Mouse (Mus musculus) liver, embryonic 15.5 days (tissue): Measurements from ENCODE around the gene Scimp. TPM values are rescaled to one million over a fixed set of nuclear protein-coding genes. Genes with fewer than 3 reads are reported as not detected.

ENCODE experiments used
- ATAC-seq: fragments of 200-750 bp; cut with Nextera tagmentation; 2 replicates; pipeline ENCODE4 v1.8.0; 2017; ENCODE audit warnings: moderate number of reproducible peaks, mild to moderate bottlenecking, moderate library complexity; ENCODE audit not compliant: insufficient read depth
- H3K27ac ChIP-seq: fragments of 300-500 bp; sonication (generic); replicated peaks from 2 replicates; pipeline ENCODE4 v1.5.1; 2015; ENCODE audit warnings: mild to moderate bottlenecking, inconsistent platforms
- H3K27me3 ChIP-seq: fragments of 300-500 bp; sonication (generic); 2 replicates; pipeline ENCODE4 v1.6.1; 2015; ENCODE audit warnings: mild to moderate bottlenecking, inconsistent platforms
- H3K36me3 ChIP-seq: fragments of 300-500 bp; sonication (generic); replicated peaks from 2 replicates; pipeline ENCODE4 v1.6.1; 2015; ENCODE audit warnings: moderate library complexity, mild to moderate bottlenecking, inconsistent platforms
- H3K4me1 ChIP-seq: fragments of 300-500 bp; sonication (generic); replicated peaks from 2 replicates; pipeline ENCODE4 v1.6.1; 2015; ENCODE audit warnings: inconsistent platforms
- H3K4me2 ChIP-seq: fragments of 300-500 bp; sonication (generic); 2 replicates; pipeline ENCODE4 v1.6.1; 2015; ENCODE audit warnings: moderate library complexity, mild to moderate bottlenecking, inconsistent platforms
- H3K4me3 ChIP-seq: fragments of 300-500 bp; sonication (generic); replicated peaks from 2 replicates; pipeline ENCODE4 v1.5.1; 2015; ENCODE audit warnings: mild to moderate bottlenecking, inconsistent platforms
- H3K9ac ChIP-seq: fragments of 300-500 bp; sonication (generic); 2 replicates; pipeline ENCODE4 v1.6.1; 2015; ENCODE audit warnings: moderate library complexity, mild to moderate bottlenecking, inconsistent platforms
- H3K9me3 ChIP-seq: fragments of 300-500 bp; sonication (generic); replicated peaks from 2 replicates; pipeline ENCODE4 v1.6.1; 2016; ENCODE audit warnings: inconsistent platforms
- WGBS: fragments of 180-500 bp; shearing (Covaris S2); methylation state at CpG from one replicate; pipeline ENCODE4 v1.1.7; 2015; ENCODE audit warnings: mixed read lengths; ENCODE audit not compliant: insufficient replicate concordance; 5-methylcytosine and 5-hydroxymethylcytosine counted together
- polyA plus RNA-seq: library from polyadenylated mRNA; unstranded; fragments of >200 nt; fragmentation: Nextera tagmentation; extraction: Ambion mirVana; gene quantifications from 2 replicates; pipeline ENCODE4 v1.2.1, GENCODE M21; 2015

Scimp gene
- 0.47 and 0.77 TPM in 2 replicates for polyA plus RNA-seq

DNA sequence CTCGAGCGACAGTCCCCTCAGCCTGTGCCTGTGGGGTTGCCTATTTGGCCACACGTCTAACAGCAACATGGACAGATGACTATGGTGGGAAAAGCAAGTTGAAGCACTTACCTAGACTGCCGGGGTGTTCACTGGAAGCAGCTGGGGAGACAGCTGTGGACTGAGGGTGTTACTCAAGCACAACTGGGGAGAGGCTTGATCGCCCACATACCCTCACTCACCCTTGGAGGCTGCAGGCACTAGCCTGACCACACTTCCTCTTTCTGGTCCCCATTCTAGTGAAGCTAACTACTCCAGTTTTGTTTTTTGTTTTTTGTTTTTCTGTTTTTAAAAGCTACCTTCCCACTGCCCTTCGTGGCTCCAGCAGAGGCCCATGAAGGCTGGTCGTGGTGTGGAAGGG lies at the start of gene Scimp:
TSS of gene Scimp (minus strand) at position 222 of the 400 bp plus-strand sequence.
- no peak for ATAC-seq
- H3K4me2 ChIP-seq: no peak within 1 kb of the TSS
- H3K9me3 ChIP-seq: no peaks in the 10 kb centered on the region
- no peak within 1 kb of the TSS for H3K9ac ChIP-seq
- 41% methylated on average over 7 of the region's 7 CpGs for WGBS
- no peak within 1 kb of the TSS for H3K27ac ChIP-seq
- no peaks in the 10 kb centered on the region for H3K36me3 ChIP-seq
- H3K4me3 ChIP-seq: no peak within 1 kb of the TSS
- H3K4me1 ChIP-seq: no peaks in the 10 kb centered on the region
- no peaks in the 10 kb centered on the region for H3K27me3 ChIP-seq

DNA sequence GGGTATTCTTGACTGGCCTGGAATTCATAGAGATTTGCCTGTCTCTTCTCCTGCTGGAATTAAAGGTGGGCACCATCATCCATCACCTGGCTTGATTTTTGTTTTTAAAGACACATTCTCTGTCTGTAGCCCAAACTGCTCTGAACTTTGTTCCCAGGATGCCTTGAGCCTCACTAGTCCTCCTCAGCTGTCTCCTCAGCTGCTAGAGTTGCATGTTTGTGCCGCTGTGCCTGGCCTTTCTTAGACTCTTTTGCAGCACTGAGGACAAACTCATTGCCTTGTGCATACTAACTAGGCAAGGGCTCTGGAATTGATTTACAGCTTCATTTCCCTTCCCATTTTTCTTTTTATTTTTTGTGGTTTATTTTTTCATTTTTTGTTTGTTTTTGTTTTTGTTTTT lies 48.0 kb upstream of the Scimp start:
- no peaks in the 10 kb centered on the region for H3K27me3 ChIP-seq
- no peaks in the 10 kb centered on the region for H3K36me3 ChIP-seq
- no peak overlapping the region for H3K9ac ChIP-seq
- ATAC-seq: no peak
- no peak overlapping the region for H3K4me2 ChIP-seq
- H3K27ac ChIP-seq: no peak overlapping the region
- no peaks in the 10 kb centered on the region for H3K9me3 ChIP-seq
- H3K4me1 ChIP-seq: peaks cover 12% of the 10 kb centered on the region
- H3K4me3 ChIP-seq: no peak overlapping the region
- 87% methylated on average over 1 of the region's 1 CpGs for WGBS

DNA sequence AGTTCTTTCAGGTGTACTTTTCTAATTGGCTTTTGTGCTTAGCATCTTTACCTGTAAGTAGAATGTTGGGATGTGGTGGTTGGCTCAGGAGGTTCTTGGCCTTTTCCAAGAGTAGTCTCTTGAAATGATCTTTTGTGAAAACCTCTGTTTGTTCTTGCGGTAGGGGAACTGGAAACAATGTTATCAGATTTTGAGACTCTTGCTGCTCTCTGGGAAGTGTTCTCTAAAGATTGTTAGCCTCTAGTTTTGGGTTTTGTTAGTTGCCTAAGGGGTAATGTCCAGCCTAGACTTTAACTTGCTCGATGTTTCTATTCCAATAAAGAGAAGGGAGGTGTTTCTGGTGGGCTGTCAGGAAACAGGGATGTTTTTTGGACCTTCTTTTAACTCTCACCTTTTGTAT lies 33.6 kb upstream of the Scimp start:
- peak overlapping the region; percentile 85 for H3K4me3 ChIP-seq
- ATAC-seq: no peak
- H3K9me3 ChIP-seq: no peaks in the 10 kb centered on the region
- WGBS: 11% methylated on average over 2 of the region's 2 CpGs
- peaks cover 37% of the 10 kb centered on the region for H3K4me1 ChIP-seq
- H3K27me3 ChIP-seq: no peaks in the 10 kb centered on the region
- peak overlapping the region; percentile 88; the same call in 1 of the 2 replicates for H3K9ac ChIP-seq
- H3K27ac ChIP-seq: peak overlapping the region; percentile 80; the same call in 1 of the 2 replicates
- no peaks in the 10 kb centered on the region for H3K36me3 ChIP-seq
- H3K4me2 ChIP-seq: peak overlapping the region; percentile 94

DNA sequence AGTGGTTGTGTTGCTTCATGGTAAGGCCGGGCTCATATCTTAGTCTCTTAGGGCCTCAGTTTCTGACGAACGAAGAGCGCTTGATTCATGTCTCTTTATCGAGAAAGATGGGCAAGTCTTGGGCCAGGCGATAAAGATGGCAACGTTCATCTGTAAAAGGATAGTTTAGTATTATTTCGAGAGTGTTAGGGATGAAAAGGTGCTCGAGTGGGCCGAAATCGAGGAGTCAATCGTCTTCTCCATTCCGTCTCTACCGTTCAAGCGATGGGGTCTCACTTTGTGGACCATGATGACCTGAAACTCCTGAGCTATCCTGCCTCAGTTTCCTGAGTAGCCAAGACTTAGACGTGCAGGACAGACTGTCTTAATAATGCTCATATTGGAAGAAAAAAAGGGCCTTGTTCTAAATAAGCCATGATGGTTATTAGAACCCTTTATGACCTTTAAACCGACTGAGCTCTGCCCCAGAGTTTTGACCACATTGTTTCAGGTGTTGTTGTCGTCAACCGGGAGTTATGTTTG lies 33.1 kb upstream of the Scimp start:
- no peaks in the 10 kb centered on the region for H3K27me3 ChIP-seq
- H3K36me3 ChIP-seq: no peaks in the 10 kb centered on the region
- peaks cover 37% of the 10 kb centered on the region for H3K4me1 ChIP-seq
- peak overlapping the region; percentile 94 for H3K4me2 ChIP-seq
- H3K27ac ChIP-seq: peak overlapping the region; percentile 80
- no peak for ATAC-seq
- peak overlapping the region; percentile 85 for H3K4me3 ChIP-seq
- peak overlapping the region; percentile 88 for H3K9ac ChIP-seq
- H3K9me3 ChIP-seq: no peaks in the 10 kb centered on the region
- 2% methylated on average over 19 of the region's 19 CpGs for WGBS

DNA sequence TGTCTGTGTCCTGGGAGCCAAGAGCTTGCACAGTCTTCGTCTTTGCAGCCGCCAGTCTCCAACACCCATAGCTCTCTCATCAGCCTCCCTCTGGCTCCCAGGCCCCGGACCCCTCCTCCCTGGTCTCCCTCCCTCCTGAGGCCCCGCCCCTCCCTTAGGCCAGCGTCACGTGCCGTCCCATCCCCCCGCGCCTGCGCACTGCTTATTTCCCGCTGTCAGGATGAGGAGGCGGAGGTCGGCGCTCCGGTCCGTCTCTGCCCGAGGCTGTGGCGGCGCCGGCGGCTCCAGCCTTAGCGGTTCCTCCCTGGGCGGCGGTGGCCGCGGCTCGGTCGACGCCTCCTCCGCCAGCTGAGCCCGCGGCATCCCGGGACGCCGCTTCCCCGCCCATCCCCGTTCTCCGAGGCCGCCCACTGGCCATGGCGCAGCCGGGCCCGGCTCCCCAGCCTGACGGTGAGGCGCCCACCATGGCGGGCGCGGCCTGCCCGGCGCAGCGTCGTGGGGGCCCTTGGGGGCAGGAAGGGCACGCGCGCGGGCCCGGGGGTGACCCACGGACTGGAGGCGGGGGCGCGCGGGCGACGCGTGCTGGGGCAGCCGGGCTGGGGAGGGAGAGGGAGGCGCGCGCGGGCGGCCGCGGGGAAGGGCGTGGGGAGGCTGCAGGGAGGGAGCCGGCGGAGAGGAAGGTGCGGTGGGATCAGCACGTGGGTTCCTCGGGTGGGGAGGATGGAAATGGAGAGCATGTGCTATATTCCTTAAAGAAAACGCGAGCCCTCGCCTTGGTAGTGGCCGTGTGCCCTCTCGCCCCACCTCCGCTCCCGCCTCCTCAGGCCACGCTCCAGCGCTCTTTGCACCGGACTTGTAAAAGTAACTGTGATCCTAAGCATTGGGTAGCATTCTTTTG lies 32.4 kb upstream of the Scimp start, which contains the start of gene Rabep1:
TSS of gene Rabep1 (plus strand) at position 220 of the 898 bp plus-strand sequence.
- peak within 1 kb of the TSS; percentile 88 for H3K9ac ChIP-seq
- peaks cover 37% of the 10 kb centered on the region for H3K4me1 ChIP-seq
- no peaks in the 10 kb centered on the region for H3K36me3 ChIP-seq
- under 1% methylated on average over 87 of the region's 88 CpGs for WGBS
- peak within 1 kb of the TSS; percentile 94 for H3K4me2 ChIP-seq
- no peaks in the 10 kb centered on the region for H3K27me3 ChIP-seq
- H3K27ac ChIP-seq: peak within 1 kb of the TSS; percentile 80
- peak; percentile 86 for ATAC-seq
- peak within 1 kb of the TSS; percentile 85 for H3K4me3 ChIP-seq
- H3K9me3 ChIP-seq: no peaks in the 10 kb centered on the region

DNA sequence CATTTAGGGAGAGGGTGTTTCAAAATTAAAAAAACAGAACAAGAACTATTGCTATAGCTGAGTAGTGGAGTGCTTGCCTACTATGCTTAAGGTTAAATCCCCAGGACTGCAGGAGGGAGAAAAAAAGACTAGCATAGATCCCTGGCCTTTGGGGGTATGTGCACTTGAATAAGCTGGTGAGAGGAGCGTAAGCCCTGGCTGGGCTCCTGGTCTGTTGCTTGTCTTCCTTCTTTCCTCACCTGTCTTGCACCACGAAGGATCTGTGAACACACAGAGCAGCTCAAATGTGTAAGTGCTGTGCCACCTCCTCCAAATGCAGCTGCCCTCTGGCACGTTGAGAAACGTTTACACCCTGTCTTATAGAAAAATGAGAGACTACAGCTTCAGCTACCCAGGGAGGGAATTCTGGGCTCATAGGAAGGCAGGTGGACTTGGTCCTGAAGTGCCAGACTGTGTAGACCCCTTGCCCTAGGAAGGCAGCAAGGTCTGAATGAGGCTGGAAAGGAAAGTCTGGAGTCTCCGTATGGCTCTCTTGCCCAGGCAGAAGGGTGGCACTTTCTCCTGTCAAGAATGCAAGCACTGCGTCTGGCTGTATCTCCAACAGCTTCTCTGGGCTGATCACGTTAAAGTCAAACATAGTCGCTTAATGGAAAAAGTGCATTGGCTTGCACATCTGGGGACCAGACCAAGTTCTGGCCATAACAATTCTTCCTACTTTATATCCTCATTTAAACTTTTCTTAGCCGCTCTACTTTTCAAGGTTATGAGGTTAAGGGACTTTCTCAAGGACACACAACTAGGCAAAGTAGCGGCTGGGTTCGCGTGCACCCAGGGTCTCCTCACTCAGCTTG lies 31.5 kb upstream of the Scimp start:
- Histone ChIP-seq H3K9ac (peak overlapping the region; percentile 88), H3K27ac (peak overlapping the region; percentile 29), H3K9me3 (no peaks in the 10 kb centered on the region), H3K4me2 (peak overlapping the region; percentile 94), H3K4me1 (peaks cover 33% of the 10 kb centered on the region), H3K27me3 (no peaks in the 10 kb centered on the region), H3K4me3 (peak overlapping the region; percentile 85), H3K36me3 (no peaks in the 10 kb centered on the region)
- no peak for ATAC-seq
- 31% methylated on average over 12 of the region's 12 CpGs for WGBS

DNA sequence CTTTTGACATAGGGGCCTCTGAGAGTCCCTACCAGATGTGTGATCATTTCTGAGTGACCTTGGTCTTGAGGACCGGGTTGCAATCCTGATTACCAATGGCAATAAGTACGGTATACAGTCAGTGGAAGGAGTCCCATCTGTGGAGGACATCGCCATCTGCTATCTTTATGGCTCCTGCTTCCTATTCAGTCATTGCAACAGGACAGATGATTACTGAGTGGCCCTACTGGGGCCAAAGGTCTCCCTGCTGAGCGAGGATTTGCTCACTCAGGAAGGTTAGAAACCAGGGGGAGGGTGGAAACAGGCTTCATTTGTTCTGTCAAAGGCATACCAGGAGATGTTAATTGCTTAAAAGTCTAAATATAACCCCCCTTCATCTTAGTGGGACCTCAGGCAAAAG lies 30.6 kb upstream of the Scimp start:
- H3K4me1 ChIP-seq: peaks cover 33% of the 10 kb centered on the region
- WGBS: 32% methylated on average over 4 of the region's 4 CpGs
- H3K4me3 ChIP-seq: no peak overlapping the region
- H3K27ac ChIP-seq: peak overlapping the region; percentile 19; the same call in 1 of the 2 replicates
- ATAC-seq: no peak
- H3K4me2 ChIP-seq: no peak overlapping the region
- H3K9ac ChIP-seq: no peak overlapping the region
- no peaks in the 10 kb centered on the region for H3K36me3 ChIP-seq
- no peaks in the 10 kb centered on the region for H3K9me3 ChIP-seq
- no peaks in the 10 kb centered on the region for H3K27me3 ChIP-seq

DNA sequence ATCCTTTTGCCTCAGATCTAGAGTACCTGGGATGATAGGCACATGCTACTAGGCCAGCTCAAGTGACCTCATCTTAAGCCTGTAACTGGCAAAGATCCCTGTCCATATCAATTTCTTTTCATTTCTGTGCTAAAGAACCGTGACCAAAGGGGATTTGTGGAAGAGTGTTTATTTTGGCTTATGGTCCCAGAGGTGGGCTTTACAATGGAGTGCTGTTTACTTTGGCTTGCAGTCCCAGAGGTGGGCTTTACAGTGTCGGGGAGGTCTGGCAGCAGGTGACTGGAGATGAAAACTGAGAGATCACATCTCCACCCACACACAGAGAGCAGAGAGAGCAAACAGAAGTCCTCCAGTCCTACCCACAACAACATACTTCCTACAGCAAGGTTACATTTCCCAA lies 26.2 kb upstream of the Scimp start:
- Histone ChIP-seq H3K4me3 (no peak overlapping the region), H3K27ac (no peak overlapping the region), H3K4me2 (no peak overlapping the region), H3K9me3 (no peaks in the 10 kb centered on the region), H3K27me3 (no peaks in the 10 kb centered on the region), H3K36me3 (no peaks in the 10 kb centered on the region), H3K4me1 (peaks cover 11% of the 10 kb centered on the region), H3K9ac (no peak overlapping the region)
- WGBS: 45% methylated on average over 2 of the region's 2 CpGs
- no peak for ATAC-seq

DNA sequence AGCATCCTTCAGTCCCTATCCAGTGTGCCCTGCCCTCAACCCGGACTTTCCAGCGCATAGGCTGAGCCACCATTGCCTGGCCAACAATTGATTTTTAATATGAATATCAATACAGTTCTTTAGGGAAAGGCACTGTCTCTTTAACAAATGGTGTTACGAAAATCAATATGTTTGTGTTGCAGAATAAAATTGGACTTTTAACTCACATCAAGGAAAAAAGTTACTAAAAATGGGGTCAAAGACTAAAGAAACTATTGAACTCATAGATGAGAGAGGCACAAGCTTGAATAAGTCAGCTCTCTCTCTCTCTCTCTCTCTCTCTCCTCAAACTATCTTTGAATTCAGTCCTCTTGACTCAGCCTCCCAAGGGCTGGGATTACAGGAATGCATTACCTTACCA lies 24.6 kb upstream of the Scimp start:
- Histone ChIP-seq H3K4me2 (no peak overlapping the region), H3K4me3 (no peak overlapping the region), H3K27me3 (no peaks in the 10 kb centered on the region), H3K36me3 (no peaks in the 10 kb centered on the region), H3K27ac (no peak overlapping the region), H3K9ac (no peak overlapping the region), H3K9me3 (no peaks in the 10 kb centered on the region), H3K4me1 (0 out of 2 replicates have a peak, but pooled peaks cover 9% of the 10 kb centered on the region)
- 74% methylated on average over 3 of the region's 3 CpGs for WGBS
- ATAC-seq: no peak

DNA sequence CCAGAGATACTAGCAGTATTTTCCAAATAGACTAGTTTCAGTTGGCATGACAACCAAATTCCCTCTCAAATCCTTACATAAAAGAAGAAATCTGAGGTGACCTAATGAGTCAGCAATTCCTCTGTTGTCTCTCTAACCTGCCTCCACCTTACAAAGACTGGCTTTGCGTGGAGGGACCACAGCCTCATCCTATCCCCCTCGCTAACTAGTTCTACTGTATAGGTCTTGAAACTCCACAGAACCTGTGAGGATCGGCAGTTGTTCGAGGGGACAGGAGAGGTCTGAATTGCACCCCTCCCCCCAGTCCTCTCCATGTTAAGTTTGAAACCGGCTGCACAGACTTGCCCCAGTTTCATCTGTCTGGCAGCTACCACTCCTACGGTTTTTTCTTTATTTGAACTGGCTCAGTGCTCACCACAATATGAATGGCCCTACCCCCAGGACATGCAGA lies 23.0 kb upstream of the Scimp start:
- H3K27ac ChIP-seq: no peak overlapping the region; the same call in 1 of the 2 replicates
- 0 out of 2 replicates have a peak, but pooled peaks cover 7% of the 10 kb centered on the region for H3K4me1 ChIP-seq
- ATAC-seq: no peak
- 48% methylated on average over 6 of the region's 6 CpGs for WGBS
- no peak overlapping the region for H3K4me3 ChIP-seq
- no peak overlapping the region for H3K4me2 ChIP-seq
- H3K9me3 ChIP-seq: no peaks in the 10 kb centered on the region
- H3K27me3 ChIP-seq: no peaks in the 10 kb centered on the region
- H3K36me3 ChIP-seq: no peaks in the 10 kb centered on the region
- no peak overlapping the region for H3K9ac ChIP-seq
